Mouse (Mus musculus) liver, adult 2 months (tissue): ENCODE measurements around the gene Rcc1l. TPM values are rescaled to one million over a fixed set of nuclear protein-coding genes. Genes with fewer than 3 reads are reported as not detected.

Experiments
- DNase-seq: peaks from one replicate; pipeline ENCODE4 v3.0.0-alpha.2; 2011; ENCODE audit warnings: low read depth, low spot score; ENCODE audit errors: extremely low read depth
- H3K27ac ChIP-seq: fragments of 200-500 bp; replicated peaks from 2 replicates; pipeline ENCODE4 v1.5.1; 2012; ENCODE audit warnings: low read depth, mild to moderate bottlenecking, control low read depth, inconsistent platforms, low read length; ENCODE audit not compliant: insufficient read depth
- H3K27me3 ChIP-seq: fragments of 200-500 bp; 2 replicates; pipeline ENCODE4 v1.6.1; 2012; ENCODE audit warnings: mild to moderate bottlenecking, moderate library complexity, low read length, inconsistent platforms; ENCODE audit not compliant: control insufficient read depth, insufficient read depth
- H3K36me3 ChIP-seq: fragments of 200-500 bp; 2 replicates; pipeline ENCODE4 v1.6.1; 2012; ENCODE audit warnings: low read length, inconsistent platforms; ENCODE audit not compliant: control insufficient read depth, insufficient read depth
- H3K4me1 ChIP-seq: fragments of 200-500 bp; 2 replicates; pipeline ENCODE4 v1.6.1; 2011; ENCODE audit warnings: low read length; ENCODE audit not compliant: control insufficient read depth, insufficient read depth
- H3K4me3 ChIP-seq: fragments of 200-500 bp; 2 replicates; pipeline ENCODE4 v1.5.1; 2011; ENCODE audit warnings: low read depth, mild to moderate bottlenecking, control low read depth, low read length, moderate library complexity; ENCODE audit not compliant: insufficient read depth
- H3K79me2 ChIP-seq: fragments of 200-500 bp; 2 replicates; pipeline ENCODE4 v1.6.1; 2012; ENCODE audit warnings: inconsistent platforms, mild to moderate bottlenecking, low read length, moderate library complexity; ENCODE audit not compliant: control insufficient read depth, insufficient read depth
- H3K9ac ChIP-seq: fragments of 200-500 bp; 2 replicates; pipeline ENCODE4 v1.6.1; 2012; ENCODE audit warnings: low read depth, mild to moderate bottlenecking, control low read depth, inconsistent platforms, low read length
- CTCF ChIP-seq: fragments of 200-500 bp; IDR thresholded peaks from 2 replicates; pipeline ENCODE4 v1.5.1; 2011; ENCODE audit warnings: low read depth, low read length, control low read depth
- POLR2A ChIP-seq: fragments of 200-500 bp; IDR thresholded peaks from 2 replicates; pipeline ENCODE4 v1.6.1; 2011; ENCODE audit warnings: low read length, control low read depth; ENCODE audit not compliant: insufficient read depth; ENCODE audit errors: extremely low read depth
- WGBS: fragments of 180-500 bp; shearing (Covaris S2); methylation state at CpG from one replicate; pipeline ENCODE4 v1.1.7; 2018; 5-methylcytosine and 5-hydroxymethylcytosine counted together
- polyA plus RNA-seq: library from polyadenylated mRNA; depleted of rRNA; stranded (reverse); fragments of >200 nt; gene quantifications from 2 replicates; pipeline ENCODE4 v1.2.3, GENCODE M21; 2012; rRNA removed
- total RNA-seq: library from RNA; depleted of rRNA; stranded (reverse); fragments of >200 nt; gene quantifications from 2 replicates; pipeline ENCODE4 v1.2.3, GENCODE M21; 2014; rRNA removed

Gene Rcc1l
- total and polyA plus RNA-seq, 2 experiments: 9.9 to 16.4 TPM

DNA sequence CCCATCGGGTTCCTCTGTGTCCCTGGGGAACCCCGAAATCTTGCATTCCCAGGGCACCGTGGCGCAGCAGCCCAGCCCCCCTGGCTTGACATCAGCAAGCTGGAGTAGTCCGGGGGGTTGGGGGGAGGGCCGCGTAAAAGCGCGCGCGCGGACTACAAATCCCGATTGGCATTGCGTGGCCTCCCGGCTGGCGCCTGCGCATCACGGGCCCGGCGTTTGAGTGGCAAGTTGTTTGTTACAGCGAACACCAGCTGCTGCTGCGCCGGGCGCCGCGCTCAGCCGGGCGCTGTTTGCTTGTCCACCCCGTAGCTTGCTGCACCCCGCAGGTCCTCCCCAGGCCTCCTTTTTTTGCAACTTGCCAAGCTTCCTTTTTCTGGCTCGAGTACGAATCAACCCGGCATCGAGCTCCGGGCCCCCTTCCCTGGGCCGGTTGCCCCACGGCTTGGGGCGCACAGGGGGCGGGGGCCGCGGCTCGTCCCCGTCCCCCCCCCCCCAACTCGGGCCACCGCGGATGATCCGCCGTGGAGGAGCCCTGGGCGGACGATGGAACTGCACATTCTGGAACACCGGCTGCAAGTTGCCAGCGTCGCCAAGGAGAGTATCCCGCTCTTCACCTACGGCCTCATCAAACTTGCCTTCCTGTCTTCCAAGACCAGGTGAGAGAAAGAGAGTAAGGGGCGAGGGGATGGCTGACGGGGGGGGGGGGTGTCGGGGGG is 76.9 kb downstream of the Rcc1l start, which contains the start of gene Castor2:
Gene Castor2 (plus strand): TSS at position 216 of the 716 bp plus-strand sequence.
- TF ChIP-seq POLR2A: peak; percentile 31; the same call in 1 of the 2 replicates
- TF ChIP-seq CTCF: no peak
- peak; percentile 79 for DNase-seq
- H3K4me3 ChIP-seq: peak within 1 kb of the TSS; percentile 66
- H3K27ac ChIP-seq: peak within 1 kb of the TSS; percentile 20
- H3K79me2 ChIP-seq: no peaks in the 10 kb centered on the region
- peaks cover 5% of the 10 kb centered on the region; the same call in 1 of the 2 replicates for H3K4me1 ChIP-seq
- 0% methylated on average over 53 of the region's 58 CpGs for whole genome bisulfite sequencing
- H3K36me3 ChIP-seq: no peaks in the 10 kb centered on the region
- peak within 1 kb of the TSS; percentile 69 for H3K9ac ChIP-seq
- no peaks in the 10 kb centered on the region for H3K27me3 ChIP-seq

DNA sequence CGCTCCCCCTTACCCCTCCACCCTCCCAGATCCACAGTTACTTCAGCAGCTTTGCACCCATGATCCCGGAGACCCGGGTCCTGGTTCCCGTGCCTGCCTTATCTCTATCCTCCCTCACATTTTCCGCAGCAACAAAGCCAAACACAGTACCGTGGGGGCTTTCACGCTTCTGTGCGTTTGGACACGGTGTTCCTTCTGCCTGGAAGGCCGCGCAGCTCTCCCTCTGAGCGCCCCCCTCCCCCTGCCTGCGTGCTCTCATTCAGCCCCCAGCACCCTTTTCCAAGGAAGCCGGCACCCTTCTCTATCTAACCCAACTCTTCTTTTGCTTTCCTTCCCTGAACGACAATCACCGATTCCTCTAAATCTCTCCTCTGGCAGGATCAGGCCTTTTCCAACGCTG is 77.6 kb downstream of the Rcc1l start:
- Histone ChIP-seq H3K9ac (peak overlapping the region; percentile 61), H3K27ac (no peak overlapping the region; the same call in 1 of the 2 replicates), H3K4me1 (peaks cover 5% of the 10 kb centered on the region; the same call in 1 of the 2 replicates), H3K4me3 (peak overlapping the region; percentile 66), H3K79me2 (no peaks in the 10 kb centered on the region), H3K36me3 (no peaks in the 10 kb centered on the region), H3K27me3 (no peaks in the 10 kb centered on the region)
- no peak for DNase-seq
- under 1% methylated on average over 16 of the region's 17 CpGs for WGBS
- no peak for TF ChIP-seq CTCF
- TF ChIP-seq POLR2A: no peak

DNA sequence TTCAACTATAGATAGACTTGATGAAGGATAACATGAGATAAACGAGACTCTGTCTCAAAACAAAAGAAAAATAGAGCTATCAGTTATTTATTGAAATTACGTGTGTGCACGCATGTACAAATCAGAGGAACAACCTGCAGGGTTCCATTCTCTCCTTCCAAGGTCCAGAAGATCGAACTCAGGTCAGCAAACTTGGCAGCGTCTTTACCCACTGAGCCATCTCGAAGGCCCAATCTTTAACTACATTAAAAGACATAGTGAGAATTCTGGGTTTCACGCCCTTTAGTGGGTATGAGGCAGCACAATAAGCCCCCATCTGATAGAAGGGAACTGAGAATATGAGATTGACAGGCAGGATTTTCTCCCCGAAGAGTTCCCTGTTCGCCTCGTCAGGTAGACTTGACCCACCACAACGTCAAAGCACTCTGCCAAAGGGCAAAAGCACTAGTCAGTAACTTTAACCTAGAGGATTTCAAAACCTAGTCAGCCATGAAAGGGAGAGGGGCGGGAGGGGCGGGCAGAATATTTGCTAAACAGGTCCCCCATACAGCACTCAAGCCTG is 78.2 kb downstream of the Rcc1l start:
- peak; percentile 74 for DNase-seq
- H3K4me3 ChIP-seq: peak overlapping the region; percentile 66; the same call in 1 of the 2 replicates
- no peak overlapping the region for H3K9ac ChIP-seq
- no peaks in the 10 kb centered on the region for H3K79me2 ChIP-seq
- 37% methylated on average over 13 of the region's 13 CpGs for WGBS
- peaks cover 5% of the 10 kb centered on the region; the same call in 1 of the 2 replicates for H3K4me1 ChIP-seq
- H3K27ac ChIP-seq: no peak overlapping the region
- no peaks in the 10 kb centered on the region for H3K36me3 ChIP-seq
- TF ChIP-seq POLR2A (no peak), CTCF (no peak)
- H3K27me3 ChIP-seq: no peaks in the 10 kb centered on the region

Other genes with a start within 250 kb of the Rcc1l start
- 0.28 and 0.40 TPM in 2 replicates for gene Castor2, start 77.1 kb downstream of the Rcc1l start, total RNA-seq
- 0.81 and 0.97 TPM in 2 replicates for gene Castor2, start 77.1 kb downstream of the Rcc1l start, polyA plus RNA-seq
- gene Gtf2ird2, start 7.2 kb upstream of the Rcc1l start, total RNA-seq: 3.1 and 4.2 TPM in 2 replicates
- 2.4 and 2.8 TPM in 2 replicates for gene Gtf2ird2, start 7.2 kb upstream of the Rcc1l start, polyA plus RNA-seq
- gene Ncf1, start 52.9 kb upstream of the Rcc1l start, total RNA-seq: 2.9 and 4.3 TPM in 2 replicates
- 2.2 and 3.3 TPM in 2 replicates for gene Ncf1, start 52.9 kb upstream of the Rcc1l start, polyA plus RNA-seq
- gene Gtf2i, start 138.0 kb upstream of the Rcc1l start, total RNA-seq: 54.2 and 58.3 TPM in 2 replicates
- gene Gtf2i, start 138.0 kb upstream of the Rcc1l start, polyA plus RNA-seq: 31.7 and 37.9 TPM in 2 replicates